Mouse (Mus musculus): ENCODE results near the gene Ubtf.
"Not testable (repeated sequence)": the region's sequence is repeated elsewhere in the genome, so short reads cannot be mapped to it uniquely, and the experiment has no call there.

The Ubtf gene

DNA sequence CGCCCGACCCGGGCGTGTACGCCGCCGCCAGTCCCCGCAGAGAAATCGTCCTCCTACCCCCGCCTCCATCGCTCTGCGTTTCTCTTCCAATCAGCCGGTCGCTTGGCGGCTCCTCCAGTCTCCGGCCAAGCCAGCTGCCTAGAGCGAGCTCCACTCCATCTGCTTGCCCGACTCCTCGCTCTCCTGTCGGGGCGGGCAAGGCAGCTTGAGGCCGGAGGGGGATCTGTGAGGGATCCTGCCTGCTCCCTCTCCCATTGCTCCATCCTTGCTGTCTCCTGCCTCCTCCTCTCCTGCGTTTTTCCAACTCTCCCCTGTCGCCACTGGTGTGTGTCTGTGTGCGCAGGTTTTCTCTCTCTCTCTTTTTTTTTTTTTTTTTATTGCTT is at the start of gene Ubtf:
TSS of gene Ubtf (minus strand) at position 333 of the 383 bp plus-strand sequence.
- DNase-seq = peak; percentile 81 to 93

DNA sequence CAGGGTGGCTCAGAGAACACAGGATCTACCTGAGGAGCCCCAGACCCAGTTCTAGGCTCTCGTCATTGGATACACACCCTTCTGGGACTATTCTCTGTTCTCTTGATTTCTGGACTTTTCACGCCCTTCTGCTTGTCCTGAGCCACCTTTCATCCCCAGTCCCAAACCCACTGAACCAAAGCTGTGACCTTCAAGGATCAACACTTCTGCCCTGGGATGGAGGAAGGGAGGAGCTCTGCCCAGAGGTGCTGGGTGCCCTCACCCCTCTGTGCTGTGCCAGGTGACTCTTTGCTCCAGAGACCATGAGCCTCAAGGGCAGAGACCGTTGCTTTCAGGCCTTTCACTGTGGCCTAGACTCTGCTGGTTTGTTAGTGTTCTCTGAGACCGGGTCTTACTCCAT is 49.7 kb upstream of the Ubtf start:
- DNase-seq = peak; percentile 53 to 90

DNA sequence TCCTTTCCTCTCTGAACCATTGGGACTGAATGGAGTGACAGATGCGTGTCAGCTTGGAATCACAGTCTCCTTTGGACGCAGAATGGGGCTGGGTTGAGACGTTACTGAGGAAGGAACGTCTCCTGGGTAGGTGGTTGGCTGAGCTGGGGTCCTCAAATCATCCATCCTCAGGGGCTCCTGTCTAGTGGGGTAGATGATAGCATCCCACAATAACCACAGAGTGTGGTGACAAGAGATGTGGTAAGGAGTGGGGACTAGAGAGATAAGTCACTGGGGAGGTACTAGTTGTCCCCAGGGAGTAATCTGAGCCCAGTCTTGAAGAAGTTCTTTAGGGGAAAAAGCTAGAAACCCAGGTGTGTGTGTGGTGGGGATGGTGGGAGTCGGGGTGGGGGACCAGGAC is 48.8 kb upstream of the Ubtf start:
- no peak for DNase-seq

DNA sequence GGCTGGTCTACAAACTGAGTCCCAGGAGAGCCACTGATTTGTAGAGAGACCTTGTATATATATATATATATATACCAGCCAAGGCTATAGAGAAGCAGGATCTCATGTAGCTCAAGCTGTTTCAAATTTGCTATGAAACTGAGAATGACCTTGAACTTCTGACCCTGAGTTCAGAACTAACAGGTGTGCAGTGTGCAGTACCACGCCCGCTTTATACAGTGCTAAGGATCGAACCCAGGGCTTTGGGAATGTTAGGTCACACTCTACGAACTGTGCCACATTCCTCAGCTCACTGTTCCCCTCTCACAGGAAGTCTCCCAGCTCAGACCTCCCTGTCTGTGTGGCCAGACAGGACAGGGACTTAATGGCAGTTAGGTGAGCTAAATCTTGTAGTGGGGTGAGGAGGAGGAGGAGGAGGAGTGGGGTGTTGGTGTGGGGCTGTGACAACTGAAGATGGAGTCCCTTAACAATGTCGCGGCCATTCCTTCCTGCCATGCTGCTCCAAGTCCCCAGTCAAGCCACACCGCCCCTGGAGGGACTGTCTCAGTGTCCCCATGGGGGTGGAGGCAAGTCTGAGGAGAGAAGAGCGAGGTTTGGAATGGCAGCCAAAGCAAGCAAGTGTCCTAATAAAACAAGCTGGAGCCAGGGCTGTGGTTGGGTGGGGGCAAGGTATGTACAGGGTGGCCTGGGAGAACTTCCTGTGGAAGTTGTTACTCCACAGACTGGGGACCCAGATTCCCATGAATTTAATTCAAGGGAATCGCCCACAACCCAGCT is 48.1 kb upstream of the Ubtf start:
- DNase-seq = no peak

DNA sequence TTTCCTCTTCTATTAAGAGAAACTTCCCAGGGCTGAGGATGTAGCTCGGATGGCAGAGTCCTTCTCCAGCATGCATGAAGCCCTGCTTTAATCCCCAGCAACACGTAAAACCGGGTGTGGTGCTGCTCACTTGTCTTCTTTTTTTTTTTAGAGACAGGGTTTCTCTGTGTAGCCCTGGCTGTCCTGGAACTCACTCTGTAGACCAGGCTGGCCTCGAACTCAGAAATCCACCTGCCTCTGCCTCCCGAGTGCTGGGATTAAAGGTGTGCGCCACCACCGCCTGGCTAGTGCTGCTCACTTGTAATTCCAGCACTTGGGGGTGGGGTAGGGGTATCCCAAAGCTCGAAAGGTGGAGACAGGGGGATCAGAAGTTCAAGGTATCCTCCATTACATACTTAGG is 46.6 kb upstream of the Ubtf start, which contains the start of gene Slc4a1:
TSS of gene Slc4a1 (minus strand) at position 101 of the 400 bp plus-strand sequence.
- not testable (repeated sequence) for DNase-seq

DNA sequence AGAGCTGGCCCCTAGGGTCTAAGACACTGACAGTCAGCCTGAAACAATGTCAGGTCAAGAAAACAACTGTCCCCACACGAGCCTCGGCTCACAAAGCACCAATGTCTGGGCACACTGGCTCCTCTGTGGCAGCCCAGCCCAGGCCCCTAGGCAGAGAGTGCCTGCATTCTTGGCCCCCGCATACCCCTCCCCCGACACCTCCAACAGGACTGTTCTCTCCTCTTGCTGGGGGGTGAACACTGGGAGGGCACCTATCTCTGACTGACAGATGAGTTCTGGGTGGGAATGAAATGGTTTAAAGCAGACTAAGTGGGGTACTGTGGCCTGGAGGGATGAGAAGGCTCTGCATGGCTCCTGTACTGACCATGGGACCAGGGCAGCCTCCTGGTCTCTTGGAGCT is 46.2 kb upstream of the Ubtf start:
- no peak for DNase-seq

DNA sequence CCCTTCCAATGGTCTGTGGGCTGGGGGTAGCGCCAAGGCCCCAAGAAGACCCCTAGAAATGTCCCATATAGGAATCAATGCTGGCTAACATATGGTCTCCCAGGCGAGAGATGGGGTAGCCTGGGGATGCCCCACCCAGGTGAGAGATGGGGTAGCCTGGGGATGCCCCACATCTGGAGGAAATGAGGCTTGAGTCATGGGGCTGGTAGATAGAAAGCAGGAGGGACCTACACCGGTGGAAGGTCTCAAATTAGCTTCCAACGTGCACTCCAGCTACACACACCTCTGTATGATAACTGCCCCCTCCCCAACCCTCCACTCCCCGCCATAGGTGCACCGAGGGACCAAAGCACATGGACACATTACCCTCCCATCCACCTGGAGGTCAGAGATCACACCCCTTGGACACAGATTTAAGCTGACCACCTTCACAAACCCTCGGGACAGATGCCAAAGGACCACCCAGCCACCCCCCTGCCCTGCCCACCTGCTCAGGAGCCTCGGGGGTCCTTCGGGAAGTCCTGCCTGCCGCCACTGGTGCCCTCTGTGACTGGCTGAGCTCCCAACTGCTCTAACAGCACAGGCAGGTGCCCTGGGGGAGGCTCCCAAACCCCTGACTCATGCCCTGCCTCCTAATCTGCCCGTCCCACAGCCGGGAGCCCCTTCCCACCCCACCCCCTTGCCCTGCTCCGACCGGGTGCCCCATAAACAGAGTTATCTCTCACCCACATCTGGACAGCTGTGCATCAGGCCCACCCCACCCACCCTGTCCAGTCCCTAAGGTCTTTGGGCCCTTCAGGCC is 45.2 kb upstream of the Ubtf start:
- DNase-seq = no peak

DNA sequence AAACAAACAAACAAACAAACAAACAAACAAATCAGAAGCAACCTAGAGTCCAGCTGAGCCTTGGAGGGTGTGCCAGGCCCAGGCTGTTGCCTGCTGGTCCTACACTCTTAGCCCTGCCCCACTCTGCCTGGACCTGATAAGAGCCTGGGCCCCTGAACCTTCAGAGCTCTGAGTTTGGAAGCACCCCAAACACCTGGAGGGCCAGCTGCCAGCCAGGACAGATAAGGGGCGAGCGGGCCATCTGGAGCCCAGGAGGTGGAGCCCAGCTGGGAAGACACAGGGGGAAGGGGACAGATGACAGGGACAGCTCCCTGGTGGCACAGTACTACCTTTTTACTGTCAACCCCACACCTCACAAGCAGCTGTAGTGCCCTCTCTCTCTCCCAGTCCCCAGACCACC is 44.1 kb upstream of the Ubtf start:
- no peak for DNase-seq

DNA sequence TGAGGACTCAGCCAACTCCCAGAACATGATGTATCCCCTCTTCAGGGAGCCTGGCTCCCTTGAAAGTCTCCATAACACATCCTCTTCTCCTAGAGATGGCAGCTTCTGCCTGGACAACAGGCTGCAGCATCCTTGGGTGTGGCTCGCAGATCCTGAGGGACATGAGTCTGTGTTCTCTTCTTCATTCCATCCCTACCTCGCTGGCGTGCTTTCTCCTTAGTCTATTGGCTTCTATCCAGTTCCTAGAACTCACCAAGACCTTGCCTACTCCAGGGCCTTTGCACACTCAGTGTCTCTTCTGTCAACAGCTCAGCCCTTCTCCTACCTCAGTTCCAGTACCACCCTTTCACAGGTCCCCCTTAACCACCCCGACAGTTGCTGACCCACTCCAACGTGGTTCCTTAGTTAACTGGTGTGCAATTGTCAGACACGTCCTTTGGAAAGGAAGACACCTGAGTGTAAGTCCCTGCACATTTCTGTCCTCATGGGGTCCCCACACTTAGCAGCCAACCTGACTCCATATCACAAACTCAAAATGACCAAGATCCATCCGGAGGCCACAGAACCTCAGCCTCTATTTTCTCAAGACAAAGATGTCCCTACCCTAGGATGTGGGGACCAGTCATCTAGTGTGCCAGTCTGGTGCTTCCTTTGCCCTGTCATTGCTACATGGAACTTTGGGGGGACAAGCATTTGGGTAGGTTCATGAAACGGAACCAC is 42.4 kb upstream of the Ubtf start:
- no peak for DNase-seq

DNA sequence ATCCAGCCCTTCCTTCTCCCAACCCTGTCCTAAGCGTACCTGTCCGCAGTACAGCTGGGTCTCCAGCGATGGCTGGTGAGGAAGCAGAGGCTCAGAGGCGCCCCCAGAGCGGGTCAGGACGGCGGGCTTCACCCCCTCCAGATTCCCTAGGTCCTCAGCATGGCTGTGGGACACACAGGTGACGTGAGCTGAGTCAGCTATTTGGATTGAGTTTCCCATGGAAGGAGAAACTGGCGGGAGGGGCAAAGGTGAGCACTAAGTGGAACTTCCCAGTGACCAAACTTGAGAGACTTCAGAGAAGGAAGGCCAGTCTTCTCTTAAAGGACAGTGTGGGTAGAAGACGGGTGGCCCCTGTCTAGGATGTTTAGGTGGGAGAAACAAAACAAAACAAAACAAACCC is 38.8 kb upstream of the Ubtf start:
- DNase-seq = no peak

DNA sequence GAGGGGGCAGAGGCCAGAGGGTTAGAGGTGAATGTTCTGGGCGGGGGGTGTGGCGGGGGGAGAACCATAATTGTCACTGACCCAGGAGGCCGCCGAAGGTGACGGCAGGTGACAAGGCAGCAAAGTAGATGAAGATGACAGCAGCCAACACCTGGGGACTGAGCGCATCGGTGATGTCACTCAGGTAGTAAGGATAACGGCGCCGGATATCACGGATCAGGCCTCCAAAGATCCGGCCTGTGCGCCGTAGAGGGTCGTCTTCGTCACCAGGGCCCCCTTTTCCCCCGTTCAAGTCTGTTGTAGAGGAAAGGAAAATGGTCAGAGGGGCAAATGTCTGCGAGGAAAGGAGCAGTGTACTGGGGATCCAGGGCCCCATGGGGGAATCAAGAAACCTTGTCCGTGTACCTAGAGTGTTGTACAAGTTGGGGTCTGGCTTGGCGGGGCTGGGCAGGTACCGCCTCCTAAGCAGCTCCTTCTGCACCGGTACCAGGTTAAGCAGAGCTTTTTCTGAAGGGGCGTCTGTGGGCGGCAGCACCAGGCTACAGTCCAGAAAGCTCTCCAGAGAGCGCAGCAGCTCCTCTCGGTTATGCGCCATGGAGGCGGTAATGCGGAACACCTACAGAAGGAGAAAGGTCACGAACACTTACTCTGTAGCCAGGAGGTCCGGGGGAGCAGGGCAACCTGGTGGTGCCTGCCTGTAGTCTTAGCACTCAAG is 37.3 kb upstream of the Ubtf start:
- no peak for DNase-seq

DNA sequence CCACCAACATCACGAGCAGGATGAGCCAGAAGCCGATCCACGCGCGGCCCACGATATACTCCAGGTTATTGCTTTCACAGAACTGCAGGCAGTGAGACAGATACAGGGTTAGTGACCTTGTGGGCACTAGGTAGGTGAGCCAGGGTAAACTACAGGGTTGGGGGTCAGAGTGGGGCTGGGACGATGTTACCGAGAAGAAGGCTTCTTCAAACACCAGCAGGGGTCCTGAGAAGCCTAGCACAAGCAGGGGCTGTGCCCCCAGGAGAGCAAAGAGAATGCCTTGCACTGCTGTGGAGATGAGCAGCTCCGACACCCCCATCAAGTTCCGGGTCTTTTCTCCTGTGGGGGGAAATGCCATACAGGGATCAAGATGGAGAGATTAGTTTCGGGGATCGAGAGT is 36.6 kb upstream of the Ubtf start:
- DNase-seq = no peak

DNA sequence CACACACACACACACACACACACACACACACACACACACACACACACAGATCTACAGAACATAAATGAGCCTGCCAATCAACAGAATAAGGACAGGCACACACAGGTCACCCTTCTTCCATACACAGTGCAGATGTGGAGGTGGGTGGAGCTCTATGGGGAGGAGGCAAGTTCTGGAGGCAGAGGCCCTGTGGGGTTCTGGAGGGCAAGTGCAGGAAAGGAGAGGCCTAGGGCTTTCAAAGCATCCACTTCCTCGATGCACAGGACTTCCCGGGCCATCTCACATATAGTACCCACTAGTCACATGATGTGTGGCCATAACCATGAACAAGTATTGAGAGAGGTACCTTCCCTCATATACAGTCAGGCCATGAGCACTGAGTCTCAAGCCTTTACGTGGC is 36.0 kb upstream of the Ubtf start:
- no peak for DNase-seq

DNA sequence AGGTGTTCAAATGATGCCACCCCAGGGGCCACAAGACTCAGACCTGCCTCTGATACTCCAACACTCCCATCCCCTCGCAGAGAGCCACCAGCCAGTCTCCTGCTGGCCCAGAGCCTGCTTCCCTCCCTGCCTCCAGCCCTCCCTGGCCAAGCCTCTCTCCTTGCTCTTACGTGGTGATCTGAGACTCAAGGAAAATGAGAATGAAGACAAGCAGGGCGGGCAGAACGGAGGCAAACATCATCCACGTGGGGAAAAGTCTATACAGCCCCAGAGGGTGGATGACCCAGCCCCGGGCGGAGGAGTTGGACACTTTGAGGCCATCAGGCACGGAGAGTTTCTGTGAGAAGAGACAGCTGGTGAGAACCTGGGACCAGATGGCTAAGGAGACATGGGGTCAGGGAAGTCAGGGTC is 33.5 kb upstream of the Ubtf start:
- no peak for DNase-seq

DNA sequence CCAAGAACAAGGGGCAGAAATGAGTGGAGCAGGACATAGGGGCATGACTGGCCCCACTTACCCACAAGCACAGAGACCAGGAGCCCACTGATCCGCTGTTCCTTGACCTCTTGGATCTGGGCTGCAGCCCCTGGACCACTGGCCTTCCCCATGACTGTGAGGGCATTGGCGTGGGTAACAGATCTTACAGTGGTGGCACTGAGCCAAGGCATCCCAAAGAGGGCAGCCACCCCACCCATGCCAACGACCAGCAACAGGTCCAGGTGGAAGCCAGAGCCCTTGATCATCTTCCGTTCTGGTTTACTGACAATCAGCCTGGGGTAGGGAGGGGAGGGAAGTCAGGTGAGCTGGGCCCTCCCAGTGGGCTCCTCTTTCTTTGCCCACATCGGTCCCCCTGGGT is 32.8 kb upstream of the Ubtf start:
- DNase-seq = no peak

DNA sequence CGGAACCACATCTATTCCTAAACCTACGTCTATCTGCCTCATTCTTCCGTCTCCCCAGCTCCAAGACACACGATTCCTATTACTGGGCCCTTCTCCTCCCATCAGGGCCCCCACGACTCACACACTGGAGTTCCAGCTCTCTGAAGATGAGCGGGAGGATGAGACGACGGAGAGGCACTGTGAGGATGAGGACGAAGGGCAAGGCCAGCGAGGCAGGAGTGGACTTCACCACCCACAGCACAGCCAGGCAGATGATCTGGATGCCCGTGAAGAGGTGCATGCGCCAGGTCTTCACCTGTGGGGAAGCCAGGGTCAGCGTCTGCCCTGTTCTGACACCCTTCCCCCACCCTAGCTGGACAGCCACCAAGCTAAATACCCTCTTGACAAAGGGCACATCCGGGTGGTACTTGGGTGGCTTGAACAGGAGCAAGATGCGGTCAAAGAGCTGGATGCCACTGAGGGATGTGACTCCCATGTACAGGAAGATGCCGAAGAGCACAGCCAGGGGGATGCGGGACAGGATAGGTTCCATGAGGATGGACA is 31.5 kb upstream of the Ubtf start:
- no peak for DNase-seq

DNA sequence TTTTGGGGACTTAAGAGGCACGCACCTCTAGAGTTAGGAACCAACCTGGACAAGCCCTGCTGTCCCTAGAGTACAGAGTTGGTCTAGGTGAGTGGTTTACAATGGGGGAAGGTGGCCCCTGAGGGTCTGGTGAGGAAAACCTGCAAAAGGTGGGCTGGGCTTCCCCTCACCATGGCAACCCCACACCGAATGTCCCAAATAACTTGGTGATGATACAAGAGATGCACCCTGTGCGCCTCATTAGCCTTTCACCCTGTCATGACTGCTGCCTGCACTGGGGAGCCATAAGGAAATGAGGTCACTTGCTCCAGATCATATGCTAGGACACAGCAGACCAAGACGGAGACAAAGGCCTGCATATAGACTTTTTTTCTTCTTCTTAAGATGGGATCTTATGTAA is 30.9 kb upstream of the Ubtf start:
- DNase-seq = no peak

DNA sequence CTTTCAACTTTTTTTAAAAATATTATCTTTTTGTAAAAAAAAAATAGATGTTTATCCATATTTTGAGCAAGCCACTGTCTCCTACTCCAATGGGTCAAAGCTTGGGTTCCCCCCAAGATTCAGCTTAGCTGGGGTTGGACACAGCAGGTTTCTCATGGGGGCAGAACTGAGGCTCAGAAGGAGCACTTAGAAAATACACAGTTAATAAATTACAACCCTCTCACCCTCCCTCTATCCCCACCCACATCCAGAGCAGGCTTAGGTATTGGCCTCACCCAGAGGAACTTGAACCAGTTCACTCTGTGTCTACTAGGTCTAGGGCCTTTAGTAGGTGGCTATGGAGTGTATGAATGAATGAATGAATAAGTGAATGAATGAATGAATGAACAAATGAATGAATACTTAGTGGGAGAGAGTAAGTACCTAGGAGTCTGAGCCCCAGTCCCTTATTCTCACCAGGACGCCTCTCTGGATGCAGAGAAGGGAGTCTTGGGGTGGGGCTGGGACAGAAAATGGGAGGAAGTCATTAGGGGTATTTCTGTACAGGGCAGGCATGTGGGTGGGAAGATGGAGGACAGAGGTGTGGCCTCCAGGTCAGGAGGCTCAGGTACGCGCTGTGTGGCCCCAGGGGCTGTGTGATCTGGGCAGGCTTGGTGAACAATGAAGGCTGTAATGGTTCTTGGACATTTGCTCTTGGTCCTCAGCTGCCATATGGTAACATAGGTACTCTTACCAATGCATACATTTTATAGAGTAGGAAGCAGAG is 29.8 kb upstream of the Ubtf start:
- DNase-seq = no peak

DNA sequence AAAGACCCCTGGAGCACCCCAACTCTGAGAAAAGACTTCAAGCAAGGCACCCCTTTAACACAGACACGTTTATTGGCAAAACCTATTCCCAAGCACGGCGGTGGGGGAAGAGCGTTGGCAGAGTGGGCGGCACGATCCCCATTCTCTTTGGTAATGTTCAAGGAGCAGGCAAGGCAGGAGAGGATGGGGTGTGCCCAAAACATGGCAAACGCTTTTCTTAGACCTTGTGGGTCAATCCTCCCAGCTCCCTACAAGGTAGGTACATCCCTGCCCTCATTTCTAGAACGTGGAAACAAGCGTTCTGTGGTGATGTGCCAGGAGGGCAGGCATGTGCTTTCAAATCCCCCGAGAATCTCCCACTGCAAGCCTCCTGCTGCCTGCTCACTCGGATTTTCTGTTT is 29.2 kb upstream of the Ubtf start:
- no peak for DNase-seq

DNA sequence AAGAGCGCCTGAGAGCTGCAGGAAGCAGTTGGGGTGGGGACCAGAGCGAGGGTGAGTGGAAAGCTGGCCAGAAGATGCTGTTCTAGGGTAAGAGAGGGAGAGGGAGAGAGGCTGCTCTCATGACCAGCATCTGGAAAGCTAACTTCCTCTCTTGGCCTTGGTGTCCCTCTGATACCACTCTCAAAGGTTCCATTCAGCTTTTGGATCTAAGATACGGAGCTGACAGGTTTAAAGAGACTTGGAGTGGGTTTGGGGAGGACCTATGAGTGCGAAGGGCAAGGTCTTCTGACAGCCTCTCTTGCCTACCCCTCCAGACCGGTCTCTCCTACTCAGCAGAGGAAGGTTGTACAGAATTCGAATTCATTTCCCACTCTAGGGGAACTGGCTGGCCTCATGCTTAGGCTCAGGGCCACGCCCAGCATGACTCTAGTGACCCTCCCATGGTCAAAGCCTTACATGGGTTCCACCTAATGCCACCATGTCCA is 28.6 kb upstream of the Ubtf start:
- no peak for DNase-seq

DNA sequence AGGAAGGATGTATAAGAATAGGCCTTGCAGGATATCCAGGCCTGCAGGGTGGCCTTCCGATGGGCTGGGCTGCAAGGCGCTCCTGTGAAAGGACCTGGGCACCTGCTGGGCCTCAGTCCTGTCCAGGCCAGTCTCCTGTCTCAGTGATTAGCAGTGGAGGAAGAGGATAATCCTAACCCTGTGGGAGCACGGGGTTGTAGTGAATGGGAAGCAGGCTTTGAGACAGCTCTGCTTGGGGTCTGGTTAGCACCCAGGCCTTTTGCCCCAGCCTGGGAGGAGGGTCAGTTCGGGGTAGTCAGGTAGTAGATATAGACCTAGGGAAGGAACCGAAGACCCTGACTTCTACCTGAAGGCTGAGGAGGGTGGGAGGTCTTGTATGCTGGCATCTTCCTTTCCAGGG is 28.1 kb upstream of the Ubtf start:
- no peak for DNase-seq

DNA sequence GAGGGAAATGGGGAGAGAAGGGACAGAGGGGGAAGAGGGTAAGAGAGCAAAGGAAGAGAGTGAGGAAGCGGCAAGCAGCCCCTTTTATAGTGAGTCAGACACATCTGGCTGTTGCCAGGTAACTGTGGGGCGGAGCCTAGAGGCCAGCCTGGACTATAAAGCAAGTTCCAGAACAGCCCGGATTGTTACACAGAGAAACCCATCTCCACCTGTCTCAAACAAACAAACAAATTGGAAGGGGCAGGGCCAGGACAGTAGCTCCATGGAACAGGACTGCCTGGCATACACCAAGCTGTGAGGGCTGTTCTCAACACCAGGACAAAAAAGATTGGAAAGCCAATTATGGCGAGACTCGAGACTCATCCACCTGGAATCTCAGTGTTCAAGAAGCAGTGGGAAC is 27.4 kb upstream of the Ubtf start:
- DNase-seq = no peak
